Mouse (Mus musculus) embryonic facial prominence, embryonic 13.5 days (tissue): ENCODE results near the gene Clpp. TPM values are rescaled to one million over a fixed set of nuclear protein-coding genes. Genes with fewer than 3 reads are reported as not detected.
A peak's percentile ranks its signal among the peaks of the same experiment; 100 is the strongest.

Experiments
- ATAC-seq: fragments of 200-750 bp; cut with Nextera tagmentation; 2 replicates; pipeline ENCODE4 v1.8.0; 2017; ENCODE audit warnings: low read depth; ENCODE audit not compliant: insufficient number of reproducible peaks, insufficient read depth, low FRiP score, low TSS enrichment
- H3K27ac ChIP-seq: fragments of 300-500 bp; sonication (generic); 2 replicates; pipeline ENCODE4 v1.5.1; 2015; ENCODE audit warnings: moderate library complexity, mild to moderate bottlenecking, inconsistent platforms
- H3K27me3 ChIP-seq: fragments of 300-500 bp; sonication (generic); 2 replicates; pipeline ENCODE4 v1.6.1; 2015; ENCODE audit warnings: mild to moderate bottlenecking, inconsistent platforms
- H3K36me3 ChIP-seq: fragments of 300-500 bp; sonication (generic); 2 replicates; pipeline ENCODE4 v1.6.1; 2015; ENCODE audit warnings: mild to moderate bottlenecking, inconsistent platforms
- H3K4me1 ChIP-seq: fragments of 300-500 bp; sonication (generic); 2 replicates; pipeline ENCODE4 v1.6.1; 2015; ENCODE audit warnings: inconsistent platforms
- H3K4me2 ChIP-seq: fragments of 300-500 bp; sonication (generic); 2 replicates; pipeline ENCODE4 v1.6.1; 2015; ENCODE audit warnings: moderate library complexity, mild to moderate bottlenecking, inconsistent platforms
- H3K4me3 ChIP-seq: fragments of 300-500 bp; sonication (generic); 2 replicates; pipeline ENCODE4 v1.5.1; 2015; ENCODE audit warnings: mild to moderate bottlenecking, inconsistent platforms
- H3K9ac ChIP-seq: fragments of 300-500 bp; sonication (generic); 2 replicates; pipeline ENCODE4 v1.6.1; 2015; ENCODE audit warnings: mild to moderate bottlenecking, inconsistent platforms
- H3K9me3 ChIP-seq: fragments of 300-500 bp; sonication (generic); 2 replicates; pipeline ENCODE4 v1.6.1; 2016; ENCODE audit warnings: inconsistent platforms
- WGBS: fragments of 180-500 bp; shearing (Covaris S2); methylation state at CpG from one replicate; pipeline ENCODE4 v1.1.7; 2015; ENCODE audit warnings: mixed read lengths; 5-methylcytosine and 5-hydroxymethylcytosine counted together
- polyA plus RNA-seq: library from polyadenylated mRNA; unstranded; fragments of >200 nt; fragmentation: Nextera tagmentation; extraction: Ambion mirVana; gene quantifications from 2 replicates; pipeline ENCODE4 v1.2.1, GENCODE M21; 2015

Clpp gene
- 149 and 160 TPM in 2 replicates for polyA plus RNA-seq

DNA sequence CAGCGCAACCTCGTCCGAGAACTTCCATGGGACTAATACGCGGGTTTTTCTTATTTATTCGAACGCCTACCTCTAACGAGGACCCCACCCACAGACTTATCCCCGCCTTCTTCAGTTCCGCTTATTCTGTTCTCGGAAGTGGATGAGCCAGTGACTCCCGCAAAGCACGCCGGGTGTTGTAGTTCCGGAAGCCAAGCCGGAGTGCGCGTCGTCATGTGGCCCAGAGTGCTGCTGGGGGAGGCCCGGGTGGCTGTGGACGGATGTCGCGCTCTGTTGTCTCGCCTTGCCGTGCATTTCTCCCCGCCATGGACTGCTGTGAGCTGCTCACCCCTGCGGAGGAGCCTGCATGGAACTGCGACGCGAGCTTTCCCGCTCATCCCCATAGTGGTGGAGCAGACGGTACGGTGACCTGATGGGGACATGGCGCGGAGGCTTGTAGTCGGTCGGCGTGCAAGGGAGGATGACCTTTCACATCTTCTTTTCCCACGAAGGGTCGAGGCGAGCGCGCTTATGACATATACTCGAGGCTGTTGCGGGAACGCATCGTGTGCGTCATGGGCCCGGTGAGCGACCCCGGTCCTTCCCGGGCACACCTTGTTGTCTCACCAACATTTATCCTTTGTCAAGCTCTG is at the start of gene Clpp:
Clpp (plus strand) TSS at position 191 of the 632 bp plus-strand sequence.
- Histone ChIP-seq H3K27me3 (no peaks in the 10 kb centered on the region), H3K4me3 (peak within 1 kb of the TSS; percentile 90), H3K9me3 (no peaks in the 10 kb centered on the region), H3K36me3 (peaks cover 36% of the 10 kb centered on the region), H3K9ac (peak within 1 kb of the TSS; percentile 85), H3K4me2 (peak within 1 kb of the TSS; percentile 81), H3K27ac (peak within 1 kb of the TSS; percentile 77), H3K4me1 (peaks cover 11% of the 10 kb centered on the region)
- peak; percentile 90 for ATAC-seq
- WGBS = under 1% methylated on average over 52 of the region's 52 CpGs

- Histone ChIP-seq H3K4me2 (no peak overlapping the region), H3K27ac (no peak overlapping the region), H3K27me3 (no peaks in the 10 kb centered on the region), H3K9ac (no peak overlapping the region), H3K4me3 (no peak overlapping the region), H3K9me3 (peaks cover 6% of the 10 kb centered on the region; the same call in 1 of the 2 replicates), H3K4me1 (no peaks in the 10 kb centered on the region), H3K36me3 (no peaks in the 10 kb centered on the region)
- ATAC-seq = no peak
- WGBS = 15% methylated on average over 3 of the region's 3 CpGs
Observed at GRCm38 (mm10) chr17:56950915-56951314, 39.2 kb upstream of the Clpp start.

DNA sequence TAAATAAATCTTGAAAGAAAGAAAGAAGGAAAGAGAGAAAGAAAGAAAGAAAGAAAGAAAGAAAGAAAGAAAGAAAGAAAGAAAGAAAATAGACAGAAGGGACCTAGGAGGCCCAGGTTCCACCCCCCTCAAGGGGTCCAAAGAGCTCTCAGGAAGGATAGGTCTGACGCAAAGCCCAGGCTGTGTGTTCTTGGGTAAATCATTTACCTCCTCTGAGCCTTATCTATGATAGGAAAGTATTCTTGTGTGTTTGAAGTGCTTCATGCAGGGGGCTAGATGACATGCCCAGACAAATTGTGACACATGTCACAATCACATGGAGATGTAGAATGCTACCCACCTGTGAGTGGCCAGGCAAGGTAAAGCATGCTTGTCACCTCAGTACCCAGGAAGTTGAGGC is 37.5 kb upstream of the Clpp start:
- Histone ChIP-seq H3K27ac (no peak overlapping the region), H3K9me3 (peaks cover 3% of the 10 kb centered on the region; the same call in 1 of the 2 replicates), H3K36me3 (no peaks in the 10 kb centered on the region), H3K9ac (no peak overlapping the region), H3K4me2 (no peak overlapping the region), H3K4me1 (no peaks in the 10 kb centered on the region), H3K4me3 (no peak overlapping the region), H3K27me3 (no peaks in the 10 kb centered on the region)
- 86% methylated on average over 1 of the region's 1 CpGs for WGBS
- ATAC-seq = no peak

DNA sequence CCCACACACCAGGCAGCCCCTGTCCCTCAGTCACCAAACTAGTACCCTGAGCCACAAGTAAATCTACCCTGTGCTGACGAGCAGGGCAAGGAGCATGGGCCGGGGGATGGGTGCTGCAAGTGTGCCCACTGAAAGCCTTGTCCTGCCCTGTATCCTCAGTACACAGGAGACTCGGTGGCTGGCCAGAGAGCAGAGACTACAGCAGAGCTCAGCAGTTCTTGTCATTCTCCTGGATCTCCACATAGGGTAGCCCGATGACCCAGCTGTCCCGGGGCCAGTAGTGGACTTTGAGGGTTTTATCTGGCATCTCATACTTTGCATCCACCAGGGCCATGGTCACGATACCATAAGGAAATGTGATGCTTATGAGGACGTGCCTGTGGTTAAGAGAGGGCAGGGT is 35.2 kb upstream of the Clpp start:
- Histone ChIP-seq H3K4me1 (0 out of 2 replicates have a peak, but pooled peaks cover 5% of the 10 kb centered on the region), H3K27ac (no peak overlapping the region), H3K9me3 (no peaks in the 10 kb centered on the region), H3K36me3 (no peaks in the 10 kb centered on the region), H3K4me2 (no peak overlapping the region), H3K27me3 (no peaks in the 10 kb centered on the region), H3K9ac (no peak overlapping the region), H3K4me3 (no peak overlapping the region)
- WGBS = 81% methylated on average over 7 of the region's 7 CpGs
- no peak for ATAC-seq

DNA sequence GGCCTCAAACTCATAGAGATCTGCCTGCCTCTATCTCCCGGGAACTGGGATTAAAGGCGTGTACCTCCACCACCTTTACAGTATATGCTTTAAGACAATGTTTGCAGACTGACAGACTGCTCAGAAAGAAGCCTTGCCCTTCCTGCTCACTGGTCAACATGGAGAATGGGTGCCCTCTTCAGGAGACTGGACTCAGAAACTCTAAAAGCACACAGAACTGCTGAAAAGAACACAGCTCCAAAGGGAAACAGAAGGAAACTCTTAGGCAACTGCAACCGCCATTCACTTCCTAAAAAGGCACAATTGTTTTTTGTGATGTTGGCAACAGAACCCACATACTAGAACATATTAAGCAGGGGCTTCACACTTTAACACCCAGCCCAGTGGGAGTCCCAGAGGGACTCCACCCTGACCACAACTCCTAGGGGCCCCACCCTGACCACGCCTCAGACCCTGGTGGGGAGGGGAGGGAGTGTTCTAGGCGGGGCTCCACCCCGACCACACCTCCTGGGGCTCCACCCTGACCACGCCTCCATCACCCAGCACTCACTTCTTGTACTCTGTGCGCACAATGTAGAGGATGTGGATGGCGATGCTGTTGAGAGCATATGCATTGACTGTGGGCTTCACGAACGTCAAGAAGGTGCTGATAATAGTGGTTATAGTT is 32.2 kb upstream of the Clpp start:
- H3K4me1 ChIP-seq = 0 out of 2 replicates have a peak, but pooled peaks cover 5% of the 10 kb centered on the region
- no peaks in the 10 kb centered on the region for H3K36me3 ChIP-seq
- no peak overlapping the region for H3K9ac ChIP-seq
- no peak overlapping the region for H3K4me2 ChIP-seq
- no peaks in the 10 kb centered on the region for H3K9me3 ChIP-seq
- H3K27ac ChIP-seq = no peak overlapping the region
- no peak overlapping the region for H3K4me3 ChIP-seq
- WGBS = 26% methylated on average over 11 of the region's 11 CpGs
- no peak for ATAC-seq
- no peaks in the 10 kb centered on the region for H3K27me3 ChIP-seq

DNA sequence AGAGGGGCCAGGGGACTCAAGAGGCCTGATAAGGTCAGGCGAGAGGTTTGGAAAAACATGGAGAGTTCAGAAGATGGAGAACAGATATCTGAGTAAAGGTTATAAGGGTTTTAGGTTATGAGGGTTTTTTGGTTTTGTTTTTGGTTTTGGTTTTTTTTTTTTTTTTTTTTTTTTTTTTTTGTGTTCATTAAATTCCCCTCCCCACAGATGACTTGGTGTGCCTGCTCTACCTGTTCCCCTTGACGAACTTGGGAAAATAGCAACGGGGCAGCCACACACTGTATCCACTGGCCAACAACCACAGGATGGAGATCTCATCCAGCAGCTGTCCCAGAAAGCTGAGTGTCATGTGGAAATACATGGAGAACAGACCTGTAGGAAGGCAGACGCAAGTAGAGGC is 31.4 kb upstream of the Clpp start:
- H3K9me3 ChIP-seq = no peaks in the 10 kb centered on the region
- no peak overlapping the region for H3K9ac ChIP-seq
- ATAC-seq = no peak
- H3K27ac ChIP-seq = no peak overlapping the region
- H3K4me1 ChIP-seq = 0 out of 2 replicates have a peak, but pooled peaks cover 5% of the 10 kb centered on the region
- WGBS = 68% methylated on average over 4 of the region's 4 CpGs
- H3K4me2 ChIP-seq = no peak overlapping the region
- no peak overlapping the region for H3K4me3 ChIP-seq
- no peaks in the 10 kb centered on the region for H3K36me3 ChIP-seq
- H3K27me3 ChIP-seq = no peaks in the 10 kb centered on the region

- ATAC-seq = no peak
Observed at GRCm38 (mm10) chr17:56961880-56962279, 28.2 kb upstream of the Clpp start.

GRCm38 (mm10) chr17:56962642-56963405 is 27.3 kb upstream of the Clpp start:
- Histone ChIP-seq H3K36me3 (no peaks in the 10 kb centered on the region), H3K4me3 (no peak overlapping the region), H3K4me1 (0 out of 2 replicates have a peak, but pooled peaks cover 4% of the 10 kb centered on the region), H3K4me2 (no peak overlapping the region), H3K27me3 (peaks cover 4% of the 10 kb centered on the region; the same call in 1 of the 2 replicates), H3K9me3 (no peaks in the 10 kb centered on the region), H3K27ac (no peak overlapping the region), H3K9ac (no peak overlapping the region)
- 75% methylated on average over 5 of the region's 5 CpGs for WGBS
- no peak for ATAC-seq

More at GRCm38 (mm10) chr17:56961880-56962279, 28.2 kb upstream of the Clpp start:
- Histone ChIP-seq H3K4me2 (no peak overlapping the region), H3K4me3 (no peak overlapping the region), H3K27ac (no peak overlapping the region), H3K27me3 (peaks cover 4% of the 10 kb centered on the region; the same call in 1 of the 2 replicates), H3K9ac (no peak overlapping the region), H3K4me1 (0 out of 2 replicates have a peak, but pooled peaks cover 5% of the 10 kb centered on the region), H3K36me3 (no peaks in the 10 kb centered on the region), H3K9me3 (no peaks in the 10 kb centered on the region)
- 92% methylated on average over 4 of the region's 4 CpGs for WGBS

- 81% methylated on average over 6 of the region's 6 CpGs for WGBS
- peaks cover 4% of the 10 kb centered on the region; the same call in 1 of the 2 replicates for H3K27me3 ChIP-seq
- H3K9ac ChIP-seq = no peak overlapping the region
- H3K4me3 ChIP-seq = no peak overlapping the region
- no peaks in the 10 kb centered on the region for H3K36me3 ChIP-seq
- H3K9me3 ChIP-seq = no peaks in the 10 kb centered on the region
- H3K27ac ChIP-seq = no peak overlapping the region
- no peaks in the 10 kb centered on the region for H3K4me1 ChIP-seq
- no peak for ATAC-seq
- H3K4me2 ChIP-seq = no peak overlapping the region
Observed at GRCm38 (mm10) chr17:56963646-56964045, 26.5 kb upstream of the Clpp start.

DNA sequence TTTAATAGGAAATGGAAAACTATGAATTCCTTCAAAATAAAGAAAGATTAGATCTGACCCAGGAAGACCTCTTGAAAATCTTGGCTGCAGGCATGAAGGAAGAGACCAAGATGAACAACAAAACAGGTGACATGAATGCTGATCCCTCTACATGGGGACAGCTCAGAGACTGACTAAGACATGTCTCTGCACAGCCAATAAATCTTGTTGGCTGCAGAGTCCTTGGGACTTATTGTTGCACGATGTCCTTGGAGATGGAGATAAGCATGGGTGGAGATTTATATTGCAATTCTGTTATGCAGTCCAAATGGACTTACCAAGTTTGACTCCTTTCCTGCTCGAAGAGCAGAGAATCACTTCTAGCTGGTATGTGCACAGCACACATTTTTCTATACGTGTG is 20.8 kb upstream of the Clpp start:
- WGBS = 73% methylated on average over 3 of the region's 3 CpGs
- ATAC-seq = no peak

DNA sequence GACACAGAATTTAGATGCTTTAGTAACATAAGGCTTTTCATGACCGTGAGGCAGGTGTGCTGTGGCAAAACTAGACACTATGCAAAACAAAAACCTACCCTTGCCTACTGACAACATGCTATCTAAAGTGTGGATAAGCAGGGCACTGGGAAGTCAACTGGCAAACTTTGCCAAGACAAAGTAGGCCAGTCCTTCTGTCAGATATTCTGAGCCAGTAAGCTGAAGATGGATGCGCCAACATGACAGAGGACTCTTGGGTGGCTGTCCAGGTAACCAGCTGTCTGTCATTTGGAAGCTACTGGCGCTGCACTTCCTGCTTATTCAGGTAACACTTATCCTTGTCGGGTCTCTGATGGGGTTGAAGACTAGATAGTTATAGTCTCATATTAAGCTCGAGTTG is 20.0 kb upstream of the Clpp start:
- Histone ChIP-seq H3K9me3 (no peaks in the 10 kb centered on the region), H3K36me3 (no peaks in the 10 kb centered on the region), H3K9ac (no peak overlapping the region), H3K4me3 (no peak overlapping the region), H3K4me2 (no peak overlapping the region), H3K4me1 (no peaks in the 10 kb centered on the region), H3K27me3 (0 out of 2 replicates have a peak, but pooled peaks cover 12% of the 10 kb centered on the region), H3K27ac (no peak overlapping the region)
- 66% methylated on average over 5 of the region's 5 CpGs for WGBS
- ATAC-seq = no peak

More for the DNA sequence above, 20.8 kb upstream of the Clpp start:
- Histone ChIP-seq H3K4me2 (no peak overlapping the region), H3K27ac (no peak overlapping the region), H3K9ac (no peak overlapping the region), H3K36me3 (no peaks in the 10 kb centered on the region), H3K4me3 (no peak overlapping the region), H3K27me3 (peaks cover 13% of the 10 kb centered on the region; the same call in 1 of the 2 replicates), H3K9me3 (no peaks in the 10 kb centered on the region), H3K4me1 (no peaks in the 10 kb centered on the region)
